Mouse (Mus musculus) heart, embryonic 13.5 days (tissue): ENCODE results near the gene Tbc1d10b. TPM values are rescaled to one million over a fixed set of nuclear protein-coding genes. Genes with fewer than 3 reads are reported as not detected.
A peak's percentile ranks its signal among the peaks of the same experiment; 100 is the strongest.
"Not testable (repeated sequence)": the region's sequence is repeated elsewhere in the genome, so short reads cannot be mapped to it uniquely, and the experiment has no call there.

Experiments
- ATAC-seq: fragments of 200-750 bp; cut with Nextera tagmentation; 2 replicates; pipeline ENCODE4 v1.8.0; 2017; ENCODE audit warnings: moderate TSS enrichment; ENCODE audit not compliant: insufficient number of reproducible peaks, low FRiP score, low TSS enrichment; ENCODE audit errors: extremely low read depth
- H3K27ac ChIP-seq: fragments of 300-500 bp; sonication (generic); replicated peaks from 2 replicates; pipeline ENCODE4 v1.5.1; 2015; ENCODE audit warnings: moderate library complexity, mild to moderate bottlenecking, inconsistent platforms
- H3K27me3 ChIP-seq: fragments of 300-500 bp; sonication (generic); replicated peaks from 2 replicates; pipeline ENCODE4 v1.6.1; 2015; ENCODE audit warnings: mild to moderate bottlenecking, inconsistent platforms
- H3K36me3 ChIP-seq: fragments of 300-500 bp; sonication (generic); 2 replicates; pipeline ENCODE4 v1.6.1; 2015; ENCODE audit warnings: mild to moderate bottlenecking, inconsistent platforms
- H3K4me1 ChIP-seq: fragments of 300-500 bp; sonication (generic); 2 replicates; pipeline ENCODE4 v1.6.1; 2015; ENCODE audit warnings: inconsistent platforms
- H3K4me2 ChIP-seq: fragments of 300-500 bp; sonication (generic); 2 replicates; pipeline ENCODE4 v1.6.1; 2015; ENCODE audit warnings: inconsistent platforms, mild to moderate bottlenecking, moderate library complexity
- H3K4me3 ChIP-seq: fragments of 300-500 bp; sonication (generic); 2 replicates; pipeline ENCODE4 v1.5.1; 2015; ENCODE audit warnings: moderate library complexity, mild to moderate bottlenecking, inconsistent platforms
- H3K9ac ChIP-seq: fragments of 300-500 bp; sonication (generic); 2 replicates; pipeline ENCODE4 v1.6.1; 2015; ENCODE audit warnings: inconsistent platforms, mild to moderate bottlenecking, moderate library complexity
- H3K9me3 ChIP-seq: fragments of 300-500 bp; sonication (generic); 2 replicates; pipeline ENCODE4 v1.6.1; 2016; ENCODE audit warnings: inconsistent platforms
- WGBS: fragments of 180-500 bp; shearing (Covaris S2); methylation state at CpG from one replicate; pipeline ENCODE4 v1.1.7; 2015; ENCODE audit warnings: mixed read lengths; 5-methylcytosine and 5-hydroxymethylcytosine counted together
- polyA plus RNA-seq: library from polyadenylated mRNA; unstranded; fragments of >200 nt; fragmentation: Nextera tagmentation; extraction: Ambion mirVana; gene quantifications from 2 replicates; pipeline ENCODE4 v1.2.1, GENCODE M21; 2015

Gene Tbc1d10b
- 18.0 and 18.2 TPM in 2 replicates for polyA plus RNA-seq

DNA sequence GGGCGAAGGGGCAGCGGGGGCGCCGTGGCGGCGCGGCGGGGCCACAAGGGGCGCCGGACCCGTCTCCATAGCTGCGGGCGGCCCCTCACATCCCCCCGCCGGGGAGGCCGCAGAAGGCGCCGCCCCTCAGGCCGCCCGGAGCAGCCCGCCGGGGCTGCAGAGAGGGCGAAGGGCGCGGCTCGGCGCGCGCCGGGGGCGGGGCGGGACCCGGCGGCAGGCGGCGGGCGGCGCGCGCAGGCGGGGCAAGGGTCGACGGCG is at the start of gene Tbc1d10b:
Tbc1d10b (minus strand) TSS at position 174 of the 258 bp plus-strand sequence.
- no peak; the same call in 1 of the 2 replicates for ATAC-seq
- Histone ChIP-seq H3K9me3 (no peaks in the 10 kb centered on the region), H3K36me3 (peaks cover 20% of the 10 kb centered on the region), H3K27ac (peak within 1 kb of the TSS; percentile 94), H3K4me2 (peak within 1 kb of the TSS; percentile 98), H3K9ac (peak within 1 kb of the TSS; percentile 97), H3K4me1 (peaks cover 49% of the 10 kb centered on the region), H3K27me3 (no peaks in the 10 kb centered on the region), H3K4me3 (peak within 1 kb of the TSS; percentile 97)
- WGBS: 0% methylated on average over 30 of the region's 44 CpGs

DNA sequence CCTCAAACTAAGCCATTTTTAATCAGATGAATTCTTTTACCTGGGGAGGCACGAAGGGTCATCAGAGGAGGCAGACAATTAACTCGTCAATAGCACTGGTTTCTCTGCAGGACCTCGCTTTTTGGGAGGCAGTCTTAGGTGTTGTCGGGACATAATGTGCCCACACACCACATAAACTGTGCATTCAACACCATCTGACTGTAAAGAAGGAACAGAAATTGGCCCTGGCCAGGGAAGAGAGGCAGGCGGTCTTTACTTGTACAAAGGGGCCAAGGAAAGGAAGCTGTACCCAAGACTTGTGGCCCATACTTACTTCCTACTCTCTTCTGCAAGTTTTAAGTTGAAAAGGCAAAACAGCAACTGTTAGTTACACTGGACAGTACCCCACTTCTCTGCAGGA is 48.2 kb upstream of the Tbc1d10b start:
- no peak overlapping the region for H3K27ac ChIP-seq
- no peak overlapping the region for H3K9ac ChIP-seq
- H3K27me3 ChIP-seq: no peaks in the 10 kb centered on the region
- no peak overlapping the region for H3K4me3 ChIP-seq
- H3K9me3 ChIP-seq: no peaks in the 10 kb centered on the region
- 89% methylated on average over 5 of the region's 5 CpGs for WGBS
- H3K4me2 ChIP-seq: no peak overlapping the region
- peaks cover 33% of the 10 kb centered on the region for H3K4me1 ChIP-seq
- peaks cover 24% of the 10 kb centered on the region for H3K36me3 ChIP-seq
- no peak for ATAC-seq

DNA sequence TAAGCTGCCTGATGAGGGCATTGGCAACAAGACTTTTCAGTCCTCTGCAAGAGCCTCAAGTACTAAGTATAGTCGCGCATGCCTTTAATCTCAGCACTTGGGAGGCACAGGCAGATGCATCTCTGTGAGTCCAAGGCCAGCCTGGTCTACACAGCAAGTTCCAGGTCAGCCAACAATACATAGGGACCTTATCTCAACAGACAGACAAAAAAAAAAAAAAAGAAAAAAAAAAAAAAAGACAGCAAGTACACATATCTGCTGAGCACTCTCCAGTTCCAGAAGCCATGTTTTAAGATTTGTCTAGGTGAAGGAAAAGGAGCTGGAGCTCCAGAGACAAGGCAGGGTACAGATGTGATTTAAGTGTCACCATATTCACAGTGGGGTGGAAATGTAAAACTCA is 47.7 kb upstream of the Tbc1d10b start:
- no peak for ATAC-seq
- WGBS: 76% methylated on average over 2 of the region's 2 CpGs
- H3K36me3 ChIP-seq: peaks cover 27% of the 10 kb centered on the region
- H3K4me2 ChIP-seq: no peak overlapping the region
- no peaks in the 10 kb centered on the region for H3K27me3 ChIP-seq
- H3K4me3 ChIP-seq: no peak overlapping the region
- H3K27ac ChIP-seq: no peak overlapping the region
- H3K9me3 ChIP-seq: no peaks in the 10 kb centered on the region
- H3K4me1 ChIP-seq: peaks cover 28% of the 10 kb centered on the region
- H3K9ac ChIP-seq: no peak overlapping the region

DNA sequence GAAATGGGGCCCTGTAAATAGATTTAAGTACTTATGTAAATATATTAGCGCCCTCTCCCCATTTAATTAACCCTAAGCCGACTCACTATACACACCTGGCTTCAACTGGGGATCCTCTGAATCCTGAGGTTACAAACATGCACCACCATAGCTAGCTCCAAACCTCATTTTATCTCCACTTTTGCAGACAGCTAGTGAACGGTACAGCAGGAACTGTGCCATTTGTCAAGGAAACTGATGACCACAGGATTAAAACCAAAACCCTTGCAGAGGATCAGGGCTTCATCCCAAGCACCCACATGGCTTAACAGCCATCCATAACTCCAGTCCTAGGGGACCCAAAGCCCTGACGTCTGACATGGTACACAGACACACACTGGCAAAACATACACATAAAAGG is 46.7 kb upstream of the Tbc1d10b start:
- Histone ChIP-seq H3K27me3 (no peaks in the 10 kb centered on the region), H3K4me3 (peak overlapping the region; percentile 62), H3K4me2 (peak overlapping the region; percentile 87), H3K9ac (peak overlapping the region; percentile 88), H3K9me3 (no peaks in the 10 kb centered on the region), H3K27ac (peak overlapping the region; percentile 85; the same call in 1 of the 2 replicates), H3K4me1 (peaks cover 25% of the 10 kb centered on the region), H3K36me3 (peaks cover 34% of the 10 kb centered on the region)
- 22% methylated on average over 4 of the region's 4 CpGs for WGBS
- ATAC-seq: no peak

DNA sequence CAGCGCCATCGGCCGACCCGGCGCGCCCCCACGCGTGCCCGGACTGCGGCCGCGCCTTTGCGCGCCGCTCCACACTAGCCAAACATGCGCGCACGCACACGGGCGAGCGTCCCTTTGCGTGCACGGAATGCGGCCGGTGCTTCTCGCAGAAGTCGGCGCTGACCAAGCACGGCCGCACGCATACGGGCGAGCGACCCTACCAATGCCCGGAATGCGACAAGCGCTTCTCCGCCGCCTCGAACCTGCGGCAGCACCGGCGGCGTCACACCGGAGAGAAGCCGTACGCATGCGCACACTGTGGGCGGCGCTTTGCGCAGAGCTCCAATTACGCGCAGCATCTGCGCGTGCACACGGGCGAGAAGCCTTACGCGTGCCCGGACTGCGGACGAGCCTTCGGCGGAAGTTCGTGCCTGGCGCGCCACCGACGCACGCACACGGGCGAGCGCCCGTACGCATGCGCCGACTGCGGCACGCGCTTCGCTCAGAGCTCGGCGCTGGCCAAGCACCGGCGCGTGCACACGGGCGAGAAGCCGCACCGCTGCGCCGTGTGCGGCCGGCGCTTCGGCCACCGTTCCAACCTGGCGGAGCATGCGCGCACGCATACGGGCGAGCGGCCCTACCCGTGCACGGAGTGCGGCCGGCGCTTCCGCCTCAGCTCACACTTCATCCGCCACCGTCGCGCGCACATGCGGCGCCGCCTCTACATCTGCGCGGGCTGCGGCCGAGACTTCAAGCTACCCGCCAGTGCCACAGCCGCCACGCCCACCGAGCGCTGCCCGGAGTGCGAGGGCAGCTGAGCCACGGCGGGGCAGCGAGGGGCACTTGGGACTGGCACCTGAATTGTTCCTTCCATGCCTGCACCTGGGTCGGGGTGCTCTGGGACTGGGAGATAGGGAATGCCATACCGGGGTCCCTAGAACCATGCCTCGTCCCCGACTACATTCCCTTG is 45.8 kb upstream of the Tbc1d10b start:
- Histone ChIP-seq H3K4me2 (peak overlapping the region; percentile 87), H3K9ac (peak overlapping the region; percentile 88), H3K36me3 (peaks cover 43% of the 10 kb centered on the region), H3K4me1 (peaks cover 16% of the 10 kb centered on the region), H3K27ac (peak overlapping the region; percentile 85), H3K9me3 (no peaks in the 10 kb centered on the region), H3K27me3 (no peaks in the 10 kb centered on the region), H3K4me3 (peak overlapping the region; percentile 62)
- WGBS: under 1% methylated on average over 136 of the region's 136 CpGs
- ATAC-seq: peak; percentile 84

DNA sequence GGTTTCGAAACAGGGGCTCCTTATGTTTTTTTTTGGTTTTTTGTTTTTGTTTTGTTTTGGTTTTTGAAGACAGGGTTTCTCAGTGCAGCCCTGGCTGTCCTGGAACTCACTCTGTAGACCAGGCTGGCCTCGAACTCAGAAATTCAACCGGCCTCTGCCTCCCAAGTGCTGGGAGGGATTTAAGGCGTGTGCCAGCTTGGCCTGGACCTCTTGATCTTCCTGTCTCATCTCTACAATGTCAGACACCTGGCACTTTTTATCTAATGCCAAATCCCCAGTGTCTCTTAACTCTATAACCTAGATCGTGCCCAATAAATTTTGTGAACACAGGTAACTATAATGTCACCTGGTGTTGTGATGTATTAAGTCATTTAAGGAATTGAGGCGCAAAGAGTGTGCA is 45.1 kb upstream of the Tbc1d10b start:
- Histone ChIP-seq H3K9ac (peak overlapping the region; percentile 83), H3K9me3 (no peaks in the 10 kb centered on the region), H3K4me2 (peak overlapping the region; percentile 87), H3K4me3 (peak overlapping the region; percentile 62), H3K4me1 (peaks cover 14% of the 10 kb centered on the region), H3K27ac (peak overlapping the region; percentile 85), H3K27me3 (no peaks in the 10 kb centered on the region), H3K36me3 (peaks cover 48% of the 10 kb centered on the region)
- 74% methylated on average over 6 of the region's 6 CpGs for WGBS
- no peak for ATAC-seq

DNA sequence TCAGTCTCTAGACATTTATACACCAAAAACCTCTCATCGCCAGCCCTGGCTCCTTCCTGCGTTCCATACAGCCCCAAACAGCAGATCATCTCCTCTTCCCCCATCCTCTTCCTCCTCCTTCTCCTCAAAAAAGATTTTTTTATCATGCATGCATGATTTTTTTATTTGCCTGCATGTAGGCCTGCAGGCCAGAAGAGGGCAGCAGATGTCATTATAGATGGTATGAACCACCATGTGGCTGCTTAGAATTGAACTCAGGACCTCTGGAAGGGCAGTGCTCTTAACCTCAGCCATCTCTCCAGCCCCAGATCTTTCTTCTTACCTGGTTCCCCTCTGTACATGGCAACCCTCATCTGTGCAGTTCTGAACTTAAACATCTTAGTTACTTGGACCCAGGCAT is 44.1 kb upstream of the Tbc1d10b start:
- H3K4me1 ChIP-seq: peaks cover 14% of the 10 kb centered on the region
- no peak for ATAC-seq
- H3K27ac ChIP-seq: no peak overlapping the region
- H3K9me3 ChIP-seq: no peaks in the 10 kb centered on the region
- no peak overlapping the region for H3K9ac ChIP-seq
- 84% methylated on average over 2 of the region's 2 CpGs for WGBS
- H3K4me2 ChIP-seq: no peak overlapping the region
- H3K4me3 ChIP-seq: no peak overlapping the region
- H3K27me3 ChIP-seq: no peaks in the 10 kb centered on the region
- H3K36me3 ChIP-seq: peaks cover 54% of the 10 kb centered on the region

DNA sequence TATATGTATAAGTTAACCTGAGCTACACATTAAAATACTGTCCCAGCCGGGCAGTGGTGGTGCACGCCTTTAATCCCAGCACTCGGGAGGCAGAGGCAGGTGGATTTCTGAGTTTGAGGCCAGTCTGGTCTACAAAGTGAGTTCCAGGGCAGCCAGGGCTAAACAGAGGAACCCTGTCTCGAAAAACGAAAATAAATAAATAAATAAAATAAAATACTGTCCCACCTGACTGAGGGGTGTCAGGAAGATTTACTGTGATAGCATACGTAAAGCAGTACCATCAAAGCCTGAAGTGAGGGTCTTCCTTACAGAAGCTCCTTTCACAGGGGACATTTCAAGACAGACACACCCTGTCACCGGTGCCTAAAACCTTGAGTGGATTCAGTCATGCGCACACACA is 42.2 kb upstream of the Tbc1d10b start:
- not testable (repeated sequence) for H3K4me3 ChIP-seq, H3K4me2 ChIP-seq, ATAC-seq, H3K27me3 ChIP-seq, H3K9me3 ChIP-seq, H3K9ac ChIP-seq, H3K27ac ChIP-seq
- Histone ChIP-seq H3K4me1 (peaks cover 26% of the 10 kb centered on the region), H3K36me3 (peaks cover 60% of the 10 kb centered on the region)
- WGBS: 90% methylated on average over 8 of the region's 8 CpGs

DNA sequence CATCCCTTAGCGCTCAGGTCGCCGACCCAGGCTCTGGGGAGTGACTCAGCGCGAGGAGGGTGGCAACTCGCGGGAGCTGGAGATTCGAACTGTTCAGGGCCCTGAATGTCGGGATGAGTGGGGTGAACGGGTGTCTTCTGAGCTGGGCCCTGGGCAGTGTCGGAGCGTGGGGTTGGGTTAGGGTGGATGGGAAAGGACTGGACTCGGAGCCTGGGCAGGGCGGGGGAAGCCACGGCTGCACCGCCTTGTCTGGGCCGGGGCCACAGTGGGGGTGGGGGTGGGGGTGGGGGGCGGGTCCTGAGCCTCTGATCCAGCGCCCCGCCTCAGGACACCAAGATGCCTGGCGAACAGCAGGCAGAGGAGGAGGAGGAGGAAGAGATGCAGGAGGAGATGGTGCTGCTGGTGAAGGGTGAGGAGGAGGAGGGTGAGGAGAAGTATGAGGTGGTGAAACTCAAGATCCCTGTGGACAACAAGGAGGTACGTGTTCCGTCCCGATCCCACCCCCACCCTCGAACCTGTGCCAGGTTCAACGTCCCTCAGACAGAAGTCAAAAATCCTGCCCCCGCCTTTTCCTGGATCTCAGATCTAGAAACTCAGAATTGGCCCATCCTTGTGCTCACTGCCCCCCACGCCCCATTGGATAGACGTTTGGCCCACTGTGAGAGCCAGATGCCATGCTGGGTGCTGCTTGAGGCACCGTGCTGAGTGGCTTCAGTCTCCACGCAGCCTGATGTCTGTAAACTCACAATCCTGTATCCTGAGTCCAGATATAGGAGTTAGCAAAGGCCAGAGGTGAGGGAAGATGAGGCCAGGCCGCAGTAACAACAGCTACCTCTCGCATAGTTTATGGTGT is 36.6 kb upstream of the Tbc1d10b start:
- Histone ChIP-seq H3K4me1 (peaks cover 27% of the 10 kb centered on the region), H3K9ac (peak overlapping the region; percentile 94), H3K4me2 (peak overlapping the region; percentile 84), H3K9me3 (no peaks in the 10 kb centered on the region; the same call in 1 of the 2 replicates), H3K27me3 (no peaks in the 10 kb centered on the region), H3K4me3 (peak overlapping the region; percentile 89), H3K27ac (peak overlapping the region; percentile 88), H3K36me3 (peaks cover 40% of the 10 kb centered on the region)
- ATAC-seq: no peak
- WGBS: 14% methylated on average over 28 of the region's 33 CpGs

DNA sequence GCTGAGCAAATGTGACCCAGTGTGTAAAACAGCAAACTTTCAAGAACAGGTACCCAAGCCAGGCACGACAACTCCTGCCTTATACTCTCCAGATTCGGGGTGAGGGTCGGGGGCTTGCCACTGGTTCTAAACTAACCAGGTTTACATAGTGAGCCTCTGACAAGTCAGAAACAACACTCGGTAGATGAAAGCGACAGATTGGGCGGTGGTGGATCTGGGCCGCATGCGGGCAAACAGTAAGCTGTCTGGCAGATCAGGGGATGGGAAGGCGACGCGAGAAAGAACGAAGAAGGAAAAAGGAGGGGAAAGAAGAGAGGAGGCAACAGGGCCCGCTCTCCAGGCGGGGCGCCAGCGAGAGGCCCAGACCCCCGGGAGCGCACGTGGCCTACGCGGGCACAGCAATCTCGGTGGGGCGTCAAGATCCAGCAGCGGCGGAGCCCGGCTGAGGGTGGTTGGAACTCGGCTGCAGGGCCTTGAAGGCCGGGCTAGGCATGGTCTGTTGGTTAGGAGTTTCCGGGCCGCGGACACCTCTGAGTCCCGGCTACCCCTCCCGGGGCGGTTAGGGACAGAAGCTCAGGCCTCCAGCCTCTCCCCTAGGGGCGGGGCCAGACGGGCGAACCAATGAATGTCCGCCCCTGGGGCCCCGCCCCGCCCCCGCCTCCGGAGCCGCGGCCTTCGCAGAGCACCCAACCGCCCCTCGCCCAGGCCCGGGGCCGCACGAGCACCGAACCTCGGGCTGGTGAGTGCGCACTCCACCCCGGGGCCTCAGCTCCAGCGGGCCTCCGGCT is 35.8 kb upstream of the Tbc1d10b start, which contains the start of gene Zfp771:
Zfp771 (plus strand) TSS at position 405 of the 788 bp plus-strand sequence.
- Histone ChIP-seq H3K9me3 (no peaks in the 10 kb centered on the region; the same call in 1 of the 2 replicates), H3K4me2 (peak within 1 kb of the TSS; percentile 84), H3K4me3 (peak within 1 kb of the TSS; percentile 89), H3K4me1 (peaks cover 27% of the 10 kb centered on the region), H3K27ac (peak within 1 kb of the TSS; percentile 88), H3K27me3 (no peaks in the 10 kb centered on the region), H3K9ac (peak within 1 kb of the TSS; percentile 94), H3K36me3 (peaks cover 37% of the 10 kb centered on the region)
- ATAC-seq: peak; percentile 92
- WGBS: 1% methylated on average over 56 of the region's 56 CpGs
